Mouse (Mus musculus) stomach, postnatal 0 days (tissue): Measurements from ENCODE around the gene Tbccd1.

ENCODE experiments used
- CTCF ChIP-seq: IDR thresholded peaks from 2 replicates; pipeline ENCODE4 v1.5.1; 2016; ENCODE audit warnings: antibody characterized with exemption, low read depth, mild to moderate bottlenecking, moderate library complexity
- EP300 ChIP-seq: optimal IDR thresholded peaks from 2 replicates; pipeline ENCODE3; 2016; ENCODE audit warnings: antibody characterized with exemption

DNA sequence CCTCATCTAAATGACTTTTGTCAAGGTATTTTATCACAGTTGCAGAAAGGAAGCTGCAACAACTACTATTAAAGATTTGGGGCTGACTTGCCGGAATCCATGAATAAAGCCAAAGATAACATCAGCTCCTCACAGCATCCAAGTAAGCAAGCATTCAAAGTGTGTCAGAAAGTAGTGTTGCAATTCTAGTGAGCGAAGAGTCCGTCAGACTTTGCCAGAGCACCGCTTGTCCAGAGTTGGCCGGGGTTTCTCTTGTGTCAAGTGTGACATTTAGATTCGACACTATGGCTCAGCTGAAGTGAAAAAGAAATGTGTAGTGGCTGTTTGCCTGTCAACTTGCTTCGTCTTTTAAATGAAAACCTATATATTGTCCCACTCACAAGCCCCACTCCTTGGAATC, 91.9 kb downstream of the Tbccd1 start:
- no peak for TF ChIP-seq EP300
- no peak for TF ChIP-seq CTCF
